Mouse (Mus musculus): ENCODE data around the gene Fstl4.

The Fstl4 gene

DNA sequence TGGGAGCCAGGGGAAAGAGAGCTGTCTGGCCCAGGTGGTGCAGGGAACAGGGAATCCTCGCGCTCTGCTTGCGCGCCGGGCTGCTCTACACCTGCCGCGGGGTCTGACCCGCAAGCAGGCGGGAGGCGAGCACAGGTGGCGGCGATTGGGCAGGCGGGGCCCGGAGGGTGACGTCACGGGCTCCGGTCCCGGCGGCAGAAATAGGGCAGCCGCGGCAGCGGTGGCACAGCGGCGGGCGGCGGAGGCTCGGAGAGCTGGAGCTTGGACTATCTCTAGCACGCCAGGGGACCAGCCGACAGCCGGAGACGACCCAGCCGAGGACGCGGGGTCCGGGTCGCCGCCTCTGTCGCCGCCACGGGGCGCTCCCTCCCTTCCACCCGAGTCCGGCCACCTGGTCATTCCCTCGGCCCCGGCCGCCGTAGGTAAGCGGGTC lies at the start of gene Fstl4:
TSS of gene Fstl4 (plus strand) at position 174 of the 433 bp plus-strand sequence.
- no peak for DNase-seq

GRCm38 (mm10) chr11:52718570-52718969 lies 45.9 kb upstream of the Fstl4 start:
- no peak for DNase-seq

- DNase-seq, result no peak
Observed at GRCm38 (mm10) chr11:52721087-52721486, 43.3 kb upstream of the Fstl4 start.

DNA sequence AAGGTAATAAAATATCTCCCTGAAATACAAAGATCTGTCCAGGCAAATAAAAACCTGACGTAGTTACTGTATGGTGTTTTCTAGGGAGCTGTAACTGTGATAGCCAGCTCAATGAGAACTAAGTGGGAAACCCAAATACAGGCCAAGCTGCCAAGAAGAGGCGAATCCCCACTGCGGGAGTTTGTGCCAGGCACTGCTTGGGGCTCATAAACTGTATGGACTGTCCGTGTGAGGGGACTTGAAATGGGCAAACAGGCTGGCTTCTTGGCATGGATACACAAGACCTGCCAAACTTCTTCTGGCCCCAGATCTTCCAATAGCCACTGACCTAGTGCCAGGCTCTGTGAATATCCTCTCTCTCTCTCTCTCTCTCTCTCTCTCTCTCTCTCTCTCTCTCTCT lies 41.7 kb upstream of the Fstl4 start:
- no peak for DNase-seq

DNA sequence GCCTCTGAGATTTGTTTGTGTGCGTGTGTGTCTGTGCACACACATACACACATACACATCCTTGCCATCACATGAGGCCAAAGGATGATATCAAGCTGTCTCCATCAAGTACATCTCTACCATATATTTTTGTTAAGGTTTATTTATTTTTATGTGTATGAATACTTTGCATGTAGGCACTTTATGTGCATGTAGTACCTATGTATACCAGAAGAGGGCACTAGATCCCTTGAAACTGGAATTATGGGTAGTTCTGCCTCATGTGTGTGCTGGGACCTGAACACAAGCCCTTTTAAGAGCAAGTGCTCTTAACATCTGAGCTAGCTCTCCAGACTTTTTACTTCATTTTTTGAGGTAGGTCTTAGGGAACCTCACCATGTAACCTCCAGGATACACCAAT lies 38.4 kb upstream of the Fstl4 start:
- DNase-seq, result no peak

- DNase-seq, result no peak
Observed at GRCm38 (mm10) chr11:52728479-52728878, 36.0 kb upstream of the Fstl4 start.

GRCm38 (mm10) chr11:52729890-52730289 lies 34.5 kb upstream of the Fstl4 start:
- no peak for DNase-seq

DNA sequence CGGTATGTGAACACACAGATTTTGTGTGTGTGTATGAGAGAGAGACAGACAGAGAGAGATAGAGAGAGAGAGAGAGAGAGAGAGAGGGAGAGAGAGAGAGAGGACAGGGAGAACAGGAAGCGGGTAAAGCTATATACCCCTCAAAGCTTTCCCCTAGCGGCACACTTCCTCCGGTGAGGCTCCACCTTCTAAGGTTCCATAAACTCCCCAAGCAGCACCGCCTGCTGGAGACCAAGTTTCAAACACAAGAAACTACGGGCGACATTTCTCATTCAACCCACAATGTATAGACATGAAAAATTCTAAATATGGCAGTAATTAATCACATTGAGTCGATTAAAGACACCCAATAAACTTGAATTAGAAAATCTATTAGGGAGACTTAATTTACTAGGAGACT lies 32.5 kb upstream of the Fstl4 start:
- DNase-seq, result no peak

GRCm38 (mm10) chr11:52734493-52735195 lies 29.8 kb upstream of the Fstl4 start:
- DNase-seq, result no peak

- DNase-seq, result no peak
Observed at GRCm38 (mm10) chr11:52739187-52739586, 25.2 kb upstream of the Fstl4 start.

DNA sequence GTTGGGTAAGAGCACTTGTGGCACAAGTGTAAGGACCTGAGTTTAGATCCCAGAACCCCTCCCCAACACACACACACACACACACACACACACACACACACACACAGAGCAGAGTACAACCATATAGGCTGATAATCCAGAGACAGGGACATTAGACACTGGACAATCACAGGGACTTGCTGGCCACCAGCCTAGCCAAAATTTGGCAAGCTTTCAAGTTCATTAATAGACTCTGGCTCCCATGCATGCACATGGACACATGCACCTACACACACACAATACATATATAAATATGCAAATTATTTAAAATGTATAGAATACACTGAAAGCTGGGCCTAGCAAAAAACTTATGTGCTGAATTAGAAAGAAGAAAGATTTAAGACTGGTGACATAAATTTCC lies 24.0 kb upstream of the Fstl4 start:
- no peak for DNase-seq

- no peak for DNase-seq
Observed at GRCm38 (mm10) chr11:52743956-52744355, 20.5 kb upstream of the Fstl4 start.

GRCm38 (mm10) chr11:52744593-52745450 lies 19.6 kb upstream of the Fstl4 start:
- no peak for DNase-seq

DNA sequence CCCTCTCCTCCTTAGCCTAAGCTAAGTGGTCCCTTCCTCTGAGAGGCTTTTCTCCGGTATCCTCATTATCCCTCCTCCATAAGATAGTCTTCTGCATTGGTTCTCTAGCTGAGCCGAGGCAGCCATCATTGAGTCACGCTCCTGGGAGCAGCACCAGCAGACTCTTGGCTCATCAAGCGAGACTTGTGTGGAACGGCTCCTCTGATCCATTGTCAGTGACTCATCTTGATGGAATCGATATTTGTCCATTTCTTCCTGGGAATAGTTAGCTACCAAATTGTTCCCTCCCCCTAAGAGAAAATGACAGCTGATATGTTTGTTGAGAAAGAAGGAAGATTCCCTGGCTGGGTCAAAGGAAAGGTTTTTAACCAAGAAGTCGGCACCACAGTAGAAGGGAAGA lies 17.2 kb upstream of the Fstl4 start:
- DNase-seq, result no peak

DNA sequence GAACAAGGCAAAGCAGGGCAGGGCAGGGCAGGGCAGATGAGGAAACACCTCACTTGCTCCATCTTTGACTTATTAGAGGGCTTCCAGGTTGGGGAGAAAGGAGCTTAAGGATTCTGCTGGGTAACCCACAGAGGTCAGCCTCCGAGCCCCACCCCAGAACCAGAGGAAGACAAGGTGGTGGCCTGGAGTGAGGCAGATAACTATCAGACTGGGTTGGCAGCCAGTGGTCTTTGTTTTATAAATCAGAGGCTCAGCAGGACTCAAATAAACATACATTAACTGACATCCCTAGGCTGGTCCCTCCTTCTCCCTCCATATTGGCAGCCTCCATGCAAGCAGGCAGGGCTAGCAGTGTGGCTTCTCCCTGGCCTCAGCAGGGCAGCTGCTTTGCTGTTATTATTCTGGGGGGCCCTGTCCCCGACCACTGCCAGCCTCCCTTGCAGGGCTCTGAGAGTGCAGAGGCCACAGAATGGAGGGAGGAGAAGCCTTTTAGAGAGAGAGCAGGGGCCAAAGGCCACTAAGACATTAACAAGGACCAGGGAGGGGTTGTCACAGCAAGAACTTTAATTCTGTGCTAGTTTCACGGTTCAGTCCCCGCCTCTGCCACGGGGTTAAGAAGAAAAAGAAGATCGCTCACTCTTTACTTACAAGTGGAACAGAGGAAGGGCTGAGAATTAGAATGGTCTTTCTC lies 16.5 kb upstream of the Fstl4 start:
- DNase-seq, result no peak

GRCm38 (mm10) chr11:52749988-52750387 lies 14.4 kb upstream of the Fstl4 start:
- no peak for DNase-seq

DNA sequence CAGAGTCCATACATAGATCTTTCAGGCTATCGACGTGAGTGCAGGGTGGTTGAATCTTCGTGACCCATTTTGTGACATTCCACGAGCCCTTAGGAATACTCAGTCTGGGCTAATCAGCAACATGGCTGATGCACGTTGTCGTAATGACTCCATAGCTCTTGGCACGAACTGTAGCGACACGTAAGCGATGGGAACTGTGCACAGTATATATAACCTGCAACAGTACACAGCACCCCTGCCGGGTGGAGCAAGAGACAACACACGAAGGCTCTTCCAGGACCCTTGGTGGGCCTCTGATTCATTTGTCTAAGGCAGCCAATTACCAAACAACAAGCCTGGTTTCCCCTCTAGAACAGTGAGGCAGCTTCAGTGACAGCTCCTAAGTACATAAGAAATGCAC lies 11.9 kb upstream of the Fstl4 start:
- no peak for DNase-seq

DNA sequence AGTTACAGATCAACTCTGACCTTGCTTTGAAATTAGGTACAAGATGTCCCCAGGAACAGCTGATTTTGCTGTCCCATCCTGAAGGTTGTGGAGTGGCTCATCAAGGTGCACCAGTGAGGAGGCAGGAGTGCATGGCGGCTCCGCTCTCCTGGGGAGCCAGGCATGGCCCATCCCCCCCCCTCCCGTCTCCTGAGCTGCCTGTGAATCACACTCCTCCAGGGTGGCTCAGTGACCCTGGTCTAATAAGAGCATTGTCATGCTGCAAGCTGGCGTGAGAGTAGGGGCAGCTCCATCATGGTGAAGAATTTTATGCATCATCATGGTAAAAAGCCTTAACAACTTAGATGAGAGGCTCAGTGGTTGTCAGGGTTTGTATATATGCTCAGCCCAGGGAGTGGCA lies 11.2 kb upstream of the Fstl4 start:
- no peak for DNase-seq

- DNase-seq, result no peak
Observed at GRCm38 (mm10) chr11:52761800-52762199, 2.6 kb upstream of the Fstl4 start.

DNA sequence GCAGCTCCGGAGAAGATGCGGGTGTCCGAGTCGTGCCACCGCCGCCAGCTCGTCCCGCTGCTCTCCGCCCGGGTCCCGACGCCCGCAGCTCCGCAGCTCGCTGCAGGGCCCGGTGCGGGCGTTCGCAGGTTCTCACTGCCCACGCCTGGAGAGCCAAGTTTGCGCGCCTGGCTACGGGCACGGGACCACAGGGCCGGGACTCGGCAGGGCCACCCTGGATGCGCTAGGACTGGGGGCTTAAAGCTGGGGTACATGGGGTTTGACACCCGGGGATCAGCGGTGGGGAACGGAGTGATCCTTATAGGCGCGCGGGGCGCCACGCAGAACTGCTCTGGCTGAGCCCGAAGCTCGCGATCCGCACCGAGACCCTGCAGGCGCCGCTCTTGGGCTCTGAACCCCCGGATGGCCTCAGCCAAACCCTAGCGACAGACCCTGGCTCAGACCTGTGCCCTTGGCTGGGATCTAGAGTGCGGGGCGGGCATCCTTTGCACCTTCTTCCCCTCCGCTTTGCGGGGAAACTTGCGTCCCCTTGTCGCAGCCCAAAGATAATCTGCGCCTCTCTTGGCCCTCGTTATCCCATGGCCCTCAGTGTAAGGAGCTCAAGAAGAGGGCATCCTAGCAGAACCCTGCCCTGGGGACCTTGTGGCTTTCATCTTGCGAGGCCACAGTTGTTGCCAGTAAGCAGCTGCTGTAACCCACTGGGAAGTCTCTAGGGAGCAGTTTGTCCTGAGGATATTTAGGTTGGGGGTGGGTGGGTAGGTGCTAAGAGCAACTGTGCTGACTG lies 652 bp downstream of the Fstl4 start:
- no peak for DNase-seq

GRCm38 (mm10) chr11:52765678-52766254 lies 1.3 kb downstream of the Fstl4 start:
- DNase-seq, result no peak

GRCm38 (mm10) chr11:52767921-52768320 lies 3.5 kb downstream of the Fstl4 start:
- no peak for DNase-seq

Data from spleen, adult 18-20 months (tissue).